Mouse (Mus musculus) embryonic fibroblast, embryonic 13.5 days (primary cell): Measurements from ENCODE around the gene Lrfn5.

Source experiments
- CTCF ChIP-seq: IDR thresholded peaks from 2 replicates; pipeline ENCODE4 v1.5.1; 2011; ENCODE audit warnings: mild to moderate bottlenecking, control low read depth, low read length, moderate library complexity, borderline replicate concordance; ENCODE audit not compliant: insufficient read depth
- POLR2A ChIP-seq: IDR thresholded peaks from 2 replicates; pipeline ENCODE4 v1.6.1; 2011; ENCODE audit warnings: low read depth, mild to moderate bottlenecking, control low read depth, low read length, moderate library complexity

- TF ChIP-seq POLR2A (no peak), CTCF (no peak)
These were observed 131.4 kb downstream of the Lrfn5 start for GRCm38 (mm10) chr12:61654380-61654779.
